Mouse (Mus musculus): ENCODE results near the gene Lgals1. TPM values are rescaled to one million over a fixed set of nuclear protein-coding genes. Genes with fewer than 3 reads are reported as not detected.
A peak's percentile ranks its signal among the peaks of the same experiment; 100 is the strongest.

Gene Lgals1
- polyA plus RNA-seq, 1 experiment from 2014 or later, result 466 TPM

- Histone ChIP-seq H3K36me3 (peaks cover 13% of the 10 kb centered on the region), H3K27ac (0 out of 2 replicates have a peak overlapping the region, but pooled peaks have one; percentile 12), H3K27me3 (ENCODE audit: insufficient read depth, poor library complexity, severe bottlenecking) (no peaks in the 10 kb centered on the region), H3K9me3 (no peaks in the 10 kb centered on the region), H3K4me3 (no peak overlapping the region), H3K4me1 (peaks cover 42% of the 10 kb centered on the region)
- DNase-seq (ENCODE audit: low spot score), result no peak
- WGBS, result 80% methylated on average over 7 of the region's 7 CpGs
These were observed 4.4 kb downstream of the Lgals1 start for GRCm38 (mm10) chr15:78930801-78931426.

- Histone ChIP-seq H3K27ac (0 out of 2 replicates have a peak overlapping the region, but pooled peaks have one; percentile 12), H3K36me3 (peaks cover 17% of the 10 kb centered on the region), H3K4me3 (no peak overlapping the region), H3K9me3 (no peaks in the 10 kb centered on the region), H3K4me1 (peaks cover 42% of the 10 kb centered on the region), H3K27me3 (ENCODE audit: insufficient read depth, poor library complexity, severe bottlenecking) (no peaks in the 10 kb centered on the region)
- DNase-seq (ENCODE audit: low spot score), result no peak
- 25% methylated on average over 3 of the region's 3 CpGs for WGBS
These were observed 5.1 kb downstream of the Lgals1 start for GRCm38 (mm10) chr15:78931577-78931976.

- no peaks in the 10 kb centered on the region for H3K27me3 ChIP-seq (ENCODE audit: insufficient read depth, poor library complexity, severe bottlenecking)
- under 1% methylated on average over 42 of the region's 42 CpGs for WGBS
These were observed 8.3 kb downstream of the Lgals1 start, which contains the start of gene Nol12 for GRCm38 (mm10) chr15:78934784-78935320. Gene Nol12, plus strand, starts transcription at chr15:78934933.

GRCm38 (mm10) chr15:78936403-78936802, 9.9 kb downstream of the Lgals1 start:
- Histone ChIP-seq H3K4me3 (no peak overlapping the region; the same call in 1 of the 2 replicates), H3K4me1 (peaks cover 20% of the 10 kb centered on the region), H3K27ac (peak overlapping the region; percentile 93; the same call in 1 of the 2 replicates), H3K27me3 (ENCODE audit: insufficient read depth, poor library complexity, severe bottlenecking) (no peaks in the 10 kb centered on the region), H3K36me3 (peaks cover 51% of the 10 kb centered on the region), H3K9me3 (no peaks in the 10 kb centered on the region)
- WGBS, result 86% methylated on average over 12 of the region's 12 CpGs
- DNase-seq (ENCODE audit: low spot score), result peak; percentile 78

More at GRCm38 (mm10) chr15:78934784-78935320, 8.3 kb downstream of the Lgals1 start, which contains the start of gene Nol12:
- peak within 1 kb of the TSS; percentile 93 for H3K27ac ChIP-seq
- no peaks in the 10 kb centered on the region for H3K9me3 ChIP-seq
- peak; percentile 94 for DNase-seq (ENCODE audit: low spot score)
- peaks cover 41% of the 10 kb centered on the region for H3K36me3 ChIP-seq
- H3K4me1 ChIP-seq, result peaks cover 26% of the 10 kb centered on the region
- H3K4me3 ChIP-seq, result peak within 1 kb of the TSS; percentile 78

GRCm38 (mm10) chr15:78937311-78937710, 10.8 kb downstream of the Lgals1 start:
- Histone ChIP-seq H3K27ac (no peak overlapping the region), H3K9me3 (no peaks in the 10 kb centered on the region), H3K36me3 (peaks cover 57% of the 10 kb centered on the region), H3K27me3 (ENCODE audit: insufficient read depth, poor library complexity, severe bottlenecking) (no peaks in the 10 kb centered on the region), H3K4me1 (peaks cover 19% of the 10 kb centered on the region), H3K4me3 (no peak overlapping the region)
- DNase-seq (ENCODE audit: low spot score), result no peak
- WGBS, result 90% methylated on average over 10 of the region's 10 CpGs

GRCm38 (mm10) chr15:78937963-78938362, 11.4 kb downstream of the Lgals1 start:
- H3K9me3 ChIP-seq, result no peaks in the 10 kb centered on the region
- peaks cover 26% of the 10 kb centered on the region for H3K4me1 ChIP-seq
- peaks cover 57% of the 10 kb centered on the region for H3K36me3 ChIP-seq
- H3K27ac ChIP-seq, result no peak overlapping the region
- WGBS, result 93% methylated on average over 2 of the region's 2 CpGs
- no peak for DNase-seq (ENCODE audit: low spot score)
- H3K4me3 ChIP-seq, result no peak overlapping the region
- H3K27me3 ChIP-seq (ENCODE audit: insufficient read depth, poor library complexity, severe bottlenecking), result no peaks in the 10 kb centered on the region

GRCm38 (mm10) chr15:78940325-78940724, 13.8 kb downstream of the Lgals1 start:
- Histone ChIP-seq H3K9me3 (no peaks in the 10 kb centered on the region), H3K36me3 (peaks cover 57% of the 10 kb centered on the region), H3K27ac (no peak overlapping the region), H3K4me3 (no peak overlapping the region), H3K27me3 (ENCODE audit: insufficient read depth, poor library complexity, severe bottlenecking) (no peaks in the 10 kb centered on the region), H3K4me1 (peaks cover 30% of the 10 kb centered on the region)
- 94% methylated on average over 13 of the region's 13 CpGs for WGBS
- peak; percentile 82 for DNase-seq (ENCODE audit: low spot score)

- peaks cover 14% of the 10 kb centered on the region for H3K27me3 ChIP-seq (ENCODE audit: insufficient read depth, poor library complexity, severe bottlenecking)
- H3K27ac ChIP-seq, result peak overlapping the region; percentile 82
- WGBS, result under 1% methylated on average over 9 of the region's 9 CpGs
- peak overlapping the region; percentile 51 for H3K4me3 ChIP-seq
- peaks cover 43% of the 10 kb centered on the region for H3K36me3 ChIP-seq
- H3K9me3 ChIP-seq, result no peaks in the 10 kb centered on the region
- peak; percentile 92 for DNase-seq (ENCODE audit: low spot score)
- H3K4me1 ChIP-seq, result peaks cover 16% of the 10 kb centered on the region
These were observed 16.1 kb downstream of the Lgals1 start for GRCm38 (mm10) chr15:78942663-78943062.

GRCm38 (mm10) chr15:78946232-78946631, 19.7 kb downstream of the Lgals1 start:
- no peak for DNase-seq (ENCODE audit: low spot score)
- peaks cover 14% of the 10 kb centered on the region for H3K27me3 ChIP-seq (ENCODE audit: insufficient read depth, poor library complexity, severe bottlenecking)
- H3K4me1 ChIP-seq, result peaks cover 29% of the 10 kb centered on the region
- H3K4me3 ChIP-seq, result no peak overlapping the region
- 84% methylated on average over 7 of the region's 7 CpGs for WGBS
- H3K36me3 ChIP-seq, result peaks cover 7% of the 10 kb centered on the region
- no peaks in the 10 kb centered on the region for H3K9me3 ChIP-seq
- H3K27ac ChIP-seq, result no peak overlapping the region

- peak within 1 kb of the TSS; percentile 81 for H3K27ac ChIP-seq
These were observed 21.1 kb downstream of the Lgals1 start, which contains the start of gene Triobp for GRCm38 (mm10) chr15:78947657-78948056. Gene Triobp, plus strand, starts transcription at chr15:78947724.

GRCm38 (mm10) chr15:78948152-78948725, 21.7 kb downstream of the Lgals1 start:
- peak overlapping the region; percentile 60 for H3K4me3 ChIP-seq
- WGBS, result 10% methylated on average over 11 of the region's 11 CpGs
- H3K4me1 ChIP-seq, result peaks cover 18% of the 10 kb centered on the region
- DNase-seq (ENCODE audit: low spot score), result peak; percentile 75
- peak overlapping the region; percentile 81 for H3K27ac ChIP-seq
- H3K9me3 ChIP-seq, result no peaks in the 10 kb centered on the region
- H3K36me3 ChIP-seq, result peaks cover 4% of the 10 kb centered on the region; the same call in 1 of the 2 replicates
- peaks cover 14% of the 10 kb centered on the region for H3K27me3 ChIP-seq (ENCODE audit: insufficient read depth, poor library complexity, severe bottlenecking)

More at GRCm38 (mm10) chr15:78947657-78948056, 21.1 kb downstream of the Lgals1 start, which contains the start of gene Triobp:
- Histone ChIP-seq H3K9me3 (no peaks in the 10 kb centered on the region), H3K4me1 (peaks cover 24% of the 10 kb centered on the region), H3K27me3 (ENCODE audit: insufficient read depth, poor library complexity, severe bottlenecking) (peaks cover 14% of the 10 kb centered on the region), H3K36me3 (peaks cover 4% of the 10 kb centered on the region; the same call in 1 of the 2 replicates), H3K4me3 (peak within 1 kb of the TSS; percentile 60)
- peak; percentile 96 for DNase-seq (ENCODE audit: low spot score)
- under 1% methylated on average over 24 of the region's 24 CpGs for WGBS

- no peak overlapping the region for H3K4me3 ChIP-seq
- H3K27me3 ChIP-seq (ENCODE audit: insufficient read depth, poor library complexity, severe bottlenecking), result peaks cover 14% of the 10 kb centered on the region
- H3K4me1 ChIP-seq, result peaks cover 17% of the 10 kb centered on the region
- H3K36me3 ChIP-seq, result peaks cover 8% of the 10 kb centered on the region
- DNase-seq (ENCODE audit: low spot score), result no peak
- no peak overlapping the region for H3K27ac ChIP-seq
- 93% methylated on average over 3 of the region's 3 CpGs for WGBS
- H3K9me3 ChIP-seq, result no peaks in the 10 kb centered on the region
These were observed 22.4 kb downstream of the Lgals1 start for GRCm38 (mm10) chr15:78948883-78949282.

- peaks cover 10% of the 10 kb centered on the region for H3K4me1 ChIP-seq
- no peak for DNase-seq (ENCODE audit: low spot score)
- no peak overlapping the region for H3K27ac ChIP-seq
- WGBS, result 69% methylated on average over 3 of the region's 3 CpGs
- H3K27me3 ChIP-seq (ENCODE audit: insufficient read depth, poor library complexity, severe bottlenecking), result no peaks in the 10 kb centered on the region
- H3K36me3 ChIP-seq, result peaks cover 17% of the 10 kb centered on the region
- no peak overlapping the region for H3K4me3 ChIP-seq
- H3K9me3 ChIP-seq, result no peaks in the 10 kb centered on the region
These were observed 29.1 kb downstream of the Lgals1 start for GRCm38 (mm10) chr15:78955663-78956062.

All from heart, embryonic 10.5 days (tissue).